Mouse (Mus musculus) embryonic facial prominence, embryonic 13.5 days (tissue): ENCODE results near the gene Cdc42bpa. TPM values are rescaled to one million over a fixed set of nuclear protein-coding genes. Genes with fewer than 3 reads are reported as not detected.

ENCODE experiments used
- ATAC-seq: fragments of 200-750 bp; cut with Nextera tagmentation; 2 replicates; pipeline ENCODE4 v1.8.0; 2017; ENCODE audit warnings: low read depth; ENCODE audit not compliant: insufficient number of reproducible peaks, insufficient read depth, low FRiP score, low TSS enrichment
- H3K27ac ChIP-seq: fragments of 300-500 bp; sonication (generic); 2 replicates; pipeline ENCODE4 v1.5.1; 2015; ENCODE audit warnings: moderate library complexity, mild to moderate bottlenecking, inconsistent platforms
- H3K27me3 ChIP-seq: fragments of 300-500 bp; sonication (generic); 2 replicates; pipeline ENCODE4 v1.6.1; 2015; ENCODE audit warnings: mild to moderate bottlenecking, inconsistent platforms
- H3K36me3 ChIP-seq: fragments of 300-500 bp; sonication (generic); 2 replicates; pipeline ENCODE4 v1.6.1; 2015; ENCODE audit warnings: mild to moderate bottlenecking, inconsistent platforms
- H3K4me1 ChIP-seq: fragments of 300-500 bp; sonication (generic); 2 replicates; pipeline ENCODE4 v1.6.1; 2015; ENCODE audit warnings: inconsistent platforms
- H3K4me2 ChIP-seq: fragments of 300-500 bp; sonication (generic); 2 replicates; pipeline ENCODE4 v1.6.1; 2015; ENCODE audit warnings: moderate library complexity, mild to moderate bottlenecking, inconsistent platforms
- H3K4me3 ChIP-seq: fragments of 300-500 bp; sonication (generic); 2 replicates; pipeline ENCODE4 v1.5.1; 2015; ENCODE audit warnings: mild to moderate bottlenecking, inconsistent platforms
- H3K9ac ChIP-seq: fragments of 300-500 bp; sonication (generic); 2 replicates; pipeline ENCODE4 v1.6.1; 2015; ENCODE audit warnings: mild to moderate bottlenecking, inconsistent platforms
- H3K9me3 ChIP-seq: fragments of 300-500 bp; sonication (generic); 2 replicates; pipeline ENCODE4 v1.6.1; 2016; ENCODE audit warnings: inconsistent platforms
- WGBS: fragments of 180-500 bp; shearing (Covaris S2); methylation state at CpG from one replicate; pipeline ENCODE4 v1.1.7; 2015; ENCODE audit warnings: mixed read lengths; 5-methylcytosine and 5-hydroxymethylcytosine counted together
- polyA plus RNA-seq: library from polyadenylated mRNA; unstranded; fragments of >200 nt; fragmentation: Nextera tagmentation; extraction: Ambion mirVana; gene quantifications from 2 replicates; pipeline ENCODE4 v1.2.1, GENCODE M21; 2015

Cdc42bpa gene
- polyA plus RNA-seq, 1 experiment from 2014 or later: 21.1 TPM

DNA sequence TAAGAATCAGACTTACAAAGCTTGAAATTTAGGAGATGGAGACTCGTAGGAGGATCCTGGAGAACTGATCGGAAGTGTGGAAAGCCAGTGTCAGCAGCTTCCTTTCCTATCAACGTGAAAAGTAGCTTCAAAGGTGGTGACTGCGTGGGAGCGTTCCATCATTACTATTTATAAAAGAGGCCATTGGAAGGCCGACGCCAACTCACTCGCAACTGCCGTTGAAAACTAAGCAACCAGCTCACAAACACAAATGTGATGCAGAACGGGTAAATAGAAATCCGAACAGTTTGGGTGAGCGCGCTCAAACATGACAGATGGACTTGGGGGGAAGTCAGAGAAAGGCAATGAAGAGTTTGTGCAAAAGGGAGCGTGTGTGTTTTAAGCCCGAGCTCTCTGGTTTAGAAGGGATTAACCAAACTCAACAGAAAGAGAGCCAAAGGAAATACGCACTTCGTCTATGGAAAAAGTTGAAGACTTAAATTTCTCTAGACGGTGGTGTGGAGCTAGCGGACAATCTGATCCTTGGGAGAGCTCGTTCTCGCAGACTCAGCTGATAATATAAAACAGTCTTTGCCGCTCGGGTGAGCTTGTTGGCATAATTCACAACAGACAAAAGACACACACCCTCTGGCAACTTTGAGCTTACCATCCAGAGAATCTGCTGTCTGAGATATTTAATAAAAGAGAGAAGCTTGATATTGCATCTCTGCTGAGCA lies 20.0 kb upstream of the Cdc42bpa start:
- H3K27me3 ChIP-seq: no peaks in the 10 kb centered on the region
- no peak overlapping the region for H3K4me3 ChIP-seq
- no peaks in the 10 kb centered on the region for H3K9me3 ChIP-seq
- H3K9ac ChIP-seq: no peak overlapping the region
- peak overlapping the region; percentile 71 for H3K27ac ChIP-seq
- WGBS: 53% methylated on average over 23 of the region's 23 CpGs
- ATAC-seq: no peak
- H3K4me2 ChIP-seq: peak overlapping the region; percentile 31
- peaks cover 11% of the 10 kb centered on the region for H3K4me1 ChIP-seq
- no peaks in the 10 kb centered on the region for H3K36me3 ChIP-seq

DNA sequence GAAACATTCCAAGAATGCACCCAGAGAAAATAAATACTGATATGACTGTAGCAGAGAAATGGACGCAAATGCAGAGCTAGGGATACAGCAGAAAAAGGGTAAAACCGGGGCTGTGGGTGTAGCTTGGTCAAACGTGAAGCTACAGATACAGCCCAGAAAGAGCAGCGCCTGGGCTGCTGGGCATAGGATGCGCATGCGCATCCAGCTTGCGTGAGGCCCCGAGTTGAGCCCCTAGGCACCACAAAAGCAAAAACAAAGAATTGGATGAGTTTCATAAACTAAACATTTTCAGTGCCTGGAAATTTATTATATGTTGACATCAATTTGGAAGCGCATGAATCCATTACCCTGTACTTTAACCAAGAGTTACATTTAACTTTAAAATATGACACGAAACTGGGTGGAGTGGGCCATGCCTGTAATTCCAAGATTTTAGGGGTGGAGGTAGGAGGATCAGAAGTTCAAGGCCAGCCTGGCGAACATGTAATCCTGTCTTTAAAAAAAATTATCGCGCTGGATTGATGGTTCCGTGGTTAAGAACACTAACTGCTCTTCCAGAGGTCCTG lies 19.4 kb upstream of the Cdc42bpa start:
- peak overlapping the region; percentile 31 for H3K4me2 ChIP-seq
- H3K9me3 ChIP-seq: no peaks in the 10 kb centered on the region
- H3K4me3 ChIP-seq: no peak overlapping the region
- peaks cover 11% of the 10 kb centered on the region for H3K4me1 ChIP-seq
- no peaks in the 10 kb centered on the region for H3K36me3 ChIP-seq
- H3K27me3 ChIP-seq: no peaks in the 10 kb centered on the region
- ATAC-seq: no peak
- 76% methylated on average over 14 of the region's 14 CpGs for WGBS
- peak overlapping the region; percentile 71 for H3K27ac ChIP-seq
- no peak overlapping the region for H3K9ac ChIP-seq

DNA sequence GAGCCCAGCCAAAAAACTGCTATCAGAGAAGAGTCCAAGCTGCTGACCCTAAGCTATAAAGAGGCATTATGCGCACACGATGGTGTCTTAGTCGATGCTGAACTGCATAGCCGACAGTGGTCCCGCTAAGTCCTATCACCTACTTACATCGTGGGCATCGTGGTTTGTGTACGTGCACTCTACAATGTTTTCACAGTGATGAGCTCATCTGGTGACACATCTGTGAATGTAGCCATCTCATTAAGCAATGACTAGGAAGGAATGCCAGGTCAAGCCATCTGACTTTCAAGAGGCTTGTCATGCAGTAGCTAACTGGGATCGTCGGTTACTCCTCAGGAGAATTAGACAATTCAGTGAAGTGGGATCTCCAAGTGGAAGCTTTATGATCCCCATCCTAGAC lies 15.3 kb upstream of the Cdc42bpa start:
- H3K4me2 ChIP-seq: no peak overlapping the region
- no peak overlapping the region for H3K27ac ChIP-seq
- no peaks in the 10 kb centered on the region for H3K36me3 ChIP-seq
- H3K9me3 ChIP-seq: no peaks in the 10 kb centered on the region
- H3K27me3 ChIP-seq: no peaks in the 10 kb centered on the region
- no peak overlapping the region for H3K9ac ChIP-seq
- no peak for ATAC-seq
- 90% methylated on average over 10 of the region's 10 CpGs for WGBS
- H3K4me1 ChIP-seq: peaks cover 11% of the 10 kb centered on the region
- H3K4me3 ChIP-seq: no peak overlapping the region

DNA sequence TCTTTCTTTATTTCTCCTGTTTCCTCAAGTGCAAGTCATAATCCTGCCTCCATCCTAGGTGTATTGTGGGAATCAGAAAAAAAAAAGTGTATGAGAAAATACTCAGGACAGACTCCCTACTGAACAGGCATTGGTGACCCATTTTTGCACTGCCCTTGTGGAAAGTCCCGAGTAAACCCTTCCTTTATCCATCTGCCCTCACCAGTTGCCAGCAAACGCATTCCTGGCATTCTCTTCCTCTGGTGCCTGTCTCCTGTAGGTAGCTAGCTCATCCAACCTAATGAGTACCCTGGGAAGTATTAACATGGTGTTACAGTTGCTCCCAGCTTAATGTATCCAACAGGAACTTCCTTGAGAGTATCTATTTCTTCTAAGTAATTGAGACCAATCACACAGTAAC lies 13.7 kb upstream of the Cdc42bpa start:
- ATAC-seq: no peak
- no peak overlapping the region for H3K9ac ChIP-seq
- no peak overlapping the region for H3K4me3 ChIP-seq
- peaks cover 6% of the 10 kb centered on the region; the same call in 1 of the 2 replicates for H3K4me1 ChIP-seq
- no peak overlapping the region for H3K4me2 ChIP-seq
- WGBS: 41% methylated on average over 2 of the region's 2 CpGs
- no peak overlapping the region for H3K27ac ChIP-seq
- no peaks in the 10 kb centered on the region for H3K36me3 ChIP-seq
- no peaks in the 10 kb centered on the region for H3K9me3 ChIP-seq
- H3K27me3 ChIP-seq: no peaks in the 10 kb centered on the region

DNA sequence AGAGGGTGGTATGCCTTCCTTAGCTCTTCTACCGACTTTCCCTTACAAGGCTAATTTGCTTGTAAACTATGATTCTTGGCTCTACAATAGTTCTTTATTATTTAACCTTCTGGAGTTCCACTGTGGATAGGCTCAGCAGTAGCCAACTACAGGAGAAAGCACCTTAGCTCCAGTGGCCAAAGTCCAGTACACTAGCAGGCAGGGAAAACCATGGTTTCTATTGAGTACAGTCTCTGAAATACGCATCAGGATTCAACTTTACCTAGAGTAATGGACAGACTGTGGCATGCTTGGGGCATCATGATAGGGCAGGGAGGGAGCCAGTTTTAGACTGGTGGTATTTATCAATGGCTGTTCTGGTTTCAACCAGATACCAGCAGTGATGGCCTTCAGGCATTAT lies 12.6 kb upstream of the Cdc42bpa start:
- Histone ChIP-seq H3K27me3 (no peaks in the 10 kb centered on the region), H3K9me3 (no peaks in the 10 kb centered on the region), H3K4me2 (no peak overlapping the region), H3K9ac (no peak overlapping the region), H3K4me1 (peaks cover 6% of the 10 kb centered on the region; the same call in 1 of the 2 replicates), H3K4me3 (no peak overlapping the region), H3K27ac (no peak overlapping the region), H3K36me3 (no peaks in the 10 kb centered on the region)
- 88% methylated on average over 2 of the region's 2 CpGs for WGBS
- no peak for ATAC-seq

DNA sequence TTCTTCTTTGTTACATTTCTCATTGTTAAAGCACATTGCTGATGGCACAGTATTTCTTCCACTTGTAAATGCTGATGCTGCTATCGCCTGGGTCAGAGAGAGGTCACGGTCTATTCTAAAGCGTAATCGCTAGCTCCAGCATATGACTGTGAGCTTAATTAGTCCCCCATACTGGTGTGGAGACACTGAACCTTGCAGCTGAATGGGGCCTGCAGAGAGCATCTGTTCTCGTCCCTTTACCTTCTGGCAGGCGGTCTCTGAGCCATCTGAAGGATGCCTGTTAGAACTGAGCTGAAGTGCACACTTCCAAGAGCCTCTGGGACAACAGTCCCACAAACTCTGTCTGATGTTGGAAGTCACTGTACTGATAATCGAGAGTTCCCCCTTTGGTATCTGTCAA lies 8.7 kb upstream of the Cdc42bpa start:
- no peaks in the 10 kb centered on the region; the same call in 1 of the 2 replicates for H3K27me3 ChIP-seq
- no peaks in the 10 kb centered on the region for H3K4me1 ChIP-seq
- WGBS: 68% methylated on average over 7 of the region's 7 CpGs
- no peaks in the 10 kb centered on the region for H3K9me3 ChIP-seq
- H3K4me3 ChIP-seq: no peak overlapping the region
- H3K9ac ChIP-seq: no peak overlapping the region
- no peak overlapping the region for H3K4me2 ChIP-seq
- no peak for ATAC-seq
- H3K36me3 ChIP-seq: no peaks in the 10 kb centered on the region
- no peak overlapping the region for H3K27ac ChIP-seq

DNA sequence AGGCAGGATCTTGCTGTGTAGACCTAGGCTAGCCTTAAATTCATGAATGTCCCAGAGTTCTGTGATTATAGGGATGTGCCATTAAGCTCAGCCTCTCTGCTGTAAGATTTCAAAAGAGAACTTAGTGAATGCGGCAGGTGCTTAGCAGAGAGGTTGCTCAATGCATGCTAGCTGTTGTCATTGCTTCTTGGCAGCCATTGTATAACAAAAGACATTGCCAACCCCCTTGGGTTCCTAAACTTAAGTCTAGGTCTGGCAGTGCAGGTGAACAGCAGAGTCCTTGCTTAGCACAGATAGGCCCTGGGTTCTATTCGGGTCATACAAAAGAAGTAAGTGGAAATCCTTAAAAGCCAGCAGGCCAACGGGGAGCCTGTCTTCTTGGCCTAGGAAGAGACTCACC lies 7.0 kb upstream of the Cdc42bpa start:
- Histone ChIP-seq H3K36me3 (no peaks in the 10 kb centered on the region), H3K9me3 (no peaks in the 10 kb centered on the region), H3K27me3 (no peaks in the 10 kb centered on the region; the same call in 1 of the 2 replicates), H3K27ac (no peak overlapping the region), H3K4me3 (no peak overlapping the region), H3K9ac (no peak overlapping the region), H3K4me2 (no peak overlapping the region), H3K4me1 (no peaks in the 10 kb centered on the region)
- WGBS: 74% methylated on average over 3 of the region's 3 CpGs
- no peak for ATAC-seq

DNA sequence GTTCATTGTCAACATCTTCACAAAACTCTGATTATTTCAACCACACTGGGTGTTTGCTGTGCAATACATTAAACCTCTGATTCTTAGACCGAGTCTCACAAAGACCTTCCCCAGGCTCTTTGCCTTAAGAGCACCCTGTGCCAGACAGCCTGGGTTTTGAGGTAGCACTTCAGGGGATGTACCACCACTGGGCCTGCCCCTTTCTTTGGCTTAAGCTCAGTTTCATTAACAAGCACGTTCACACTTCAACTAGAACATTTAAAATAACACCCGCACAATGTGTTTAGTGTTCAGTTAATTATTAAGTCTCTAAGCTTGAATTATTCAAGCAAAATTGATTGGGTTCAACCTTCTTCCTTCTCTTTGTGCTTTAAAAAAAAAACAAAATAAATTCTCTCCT lies 2.8 kb upstream of the Cdc42bpa start:
- peaks cover 15% of the 10 kb centered on the region for H3K4me1 ChIP-seq
- no peak for ATAC-seq
- WGBS: 70% methylated on average over 3 of the region's 3 CpGs
- H3K4me2 ChIP-seq: no peak overlapping the region
- no peak overlapping the region for H3K27ac ChIP-seq
- no peaks in the 10 kb centered on the region for H3K9me3 ChIP-seq
- H3K4me3 ChIP-seq: no peak overlapping the region
- H3K36me3 ChIP-seq: no peaks in the 10 kb centered on the region
- H3K9ac ChIP-seq: no peak overlapping the region
- H3K27me3 ChIP-seq: no peaks in the 10 kb centered on the region; the same call in 1 of the 2 replicates

DNA sequence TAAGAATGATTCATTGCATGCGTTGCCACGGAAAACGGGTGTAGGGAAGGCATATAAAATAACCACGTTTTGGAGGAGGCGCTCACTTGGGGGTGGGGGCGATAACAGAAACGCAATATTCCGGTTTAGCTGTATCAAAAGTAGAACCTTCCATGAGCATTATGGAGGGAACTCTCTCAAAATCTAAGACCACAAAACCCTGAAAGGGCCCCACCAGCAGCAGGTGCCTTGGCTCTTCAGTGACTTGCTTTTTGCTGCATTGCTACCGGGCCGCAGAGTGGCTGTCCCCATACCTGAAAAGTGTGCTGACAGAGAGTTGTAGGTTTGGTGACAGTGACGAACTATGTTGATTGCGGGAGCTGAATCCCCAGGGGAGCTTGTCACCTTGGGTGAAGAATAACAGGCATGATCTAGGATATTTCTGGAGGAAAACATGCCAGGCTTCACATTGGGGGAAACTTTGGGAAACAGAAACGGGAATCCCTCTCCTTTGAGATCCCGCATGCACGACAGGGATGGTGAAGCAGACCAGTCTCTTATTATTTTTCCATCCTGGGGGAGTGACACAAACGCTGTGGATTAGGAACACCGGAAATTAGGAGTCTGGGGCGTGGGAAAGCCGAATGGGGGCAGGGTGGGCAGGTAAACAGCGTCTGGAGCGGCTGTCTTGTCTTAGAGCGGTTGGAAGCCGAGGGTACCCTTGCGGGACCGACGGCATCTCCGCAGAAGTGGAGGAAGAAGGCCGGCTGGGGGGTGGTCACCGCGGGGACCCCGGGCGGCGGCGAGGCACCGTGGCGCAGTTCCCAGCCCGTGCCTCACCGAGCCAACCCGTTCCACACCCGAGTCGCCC lies 1.2 kb upstream of the Cdc42bpa start:
- no peaks in the 10 kb centered on the region for H3K9me3 ChIP-seq
- H3K4me3 ChIP-seq: peak overlapping the region; percentile 81
- peak; percentile 53; the same call in 1 of the 2 replicates for ATAC-seq
- peak overlapping the region; percentile 72 for H3K4me2 ChIP-seq
- H3K27me3 ChIP-seq: no peaks in the 10 kb centered on the region; the same call in 1 of the 2 replicates
- no peaks in the 10 kb centered on the region for H3K36me3 ChIP-seq
- peak overlapping the region; percentile 92 for H3K9ac ChIP-seq
- peak overlapping the region; percentile 91 for H3K27ac ChIP-seq
- WGBS: 2% methylated on average over 41 of the region's 41 CpGs
- peaks cover 21% of the 10 kb centered on the region for H3K4me1 ChIP-seq

DNA sequence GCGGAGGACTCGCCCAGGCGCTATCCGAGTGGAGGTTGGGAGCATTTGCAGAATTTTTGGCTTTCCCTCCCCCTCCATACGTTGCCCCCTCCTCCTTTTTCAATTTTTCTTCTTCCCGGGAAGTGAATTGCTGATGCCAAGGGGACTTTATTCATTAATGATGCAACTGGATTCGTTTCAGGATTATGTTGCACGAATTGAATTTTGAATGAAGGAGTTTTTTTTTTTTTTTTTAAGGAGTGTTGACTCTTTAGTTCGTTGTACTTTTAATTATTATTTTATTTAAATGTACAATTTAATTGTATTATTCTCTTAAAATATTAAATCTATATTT lies 238 bp downstream of the Cdc42bpa start:
- H3K4me1 ChIP-seq: peaks cover 21% of the 10 kb centered on the region
- peak overlapping the region; percentile 92 for H3K9ac ChIP-seq
- H3K36me3 ChIP-seq: no peaks in the 10 kb centered on the region
- under 1% methylated on average over 9 of the region's 9 CpGs for WGBS
- H3K27me3 ChIP-seq: no peaks in the 10 kb centered on the region; the same call in 1 of the 2 replicates
- H3K9me3 ChIP-seq: no peaks in the 10 kb centered on the region
- no peak for ATAC-seq
- H3K4me3 ChIP-seq: peak overlapping the region; percentile 81
- H3K4me2 ChIP-seq: peak overlapping the region; percentile 72
- H3K27ac ChIP-seq: peak overlapping the region; percentile 91

DNA sequence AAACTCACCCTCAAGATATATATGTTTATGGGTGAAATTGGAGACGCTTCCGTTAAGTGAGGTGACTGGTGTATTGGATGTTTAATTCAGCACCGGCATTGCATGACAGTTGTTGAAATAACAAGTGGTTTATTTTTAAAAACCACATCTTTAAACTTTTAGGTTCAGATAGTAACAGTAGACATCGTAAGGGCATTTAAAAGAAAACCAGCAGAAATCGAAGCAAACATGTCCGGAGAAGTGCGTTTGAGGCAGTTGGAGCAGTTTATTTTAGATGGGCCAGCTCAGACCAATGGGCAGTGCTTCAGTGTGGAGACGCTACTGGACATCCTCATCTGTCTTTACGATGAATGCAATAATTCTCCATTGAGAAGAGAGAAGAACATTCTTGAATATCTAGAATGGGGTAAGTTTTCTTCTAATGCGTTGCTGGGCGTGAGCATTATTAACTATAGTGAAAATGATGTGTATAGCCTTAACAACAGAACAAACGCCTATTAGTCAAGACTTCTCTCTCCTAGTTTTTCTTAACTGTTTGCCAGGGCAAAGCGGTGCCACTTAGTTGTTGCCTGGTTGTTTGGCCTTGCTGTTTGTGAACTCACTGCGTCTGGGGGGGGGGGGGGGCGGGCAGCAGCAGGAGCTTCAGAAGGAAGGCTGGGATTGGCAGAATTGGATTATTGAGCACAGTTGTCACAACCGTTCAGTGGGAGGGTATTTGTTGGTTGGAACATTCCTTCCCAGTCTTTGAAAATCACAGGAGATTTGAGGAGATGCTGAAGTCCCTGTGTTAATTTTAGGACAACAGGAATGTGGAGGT lies 818 bp downstream of the Cdc42bpa start:
- ATAC-seq: no peak
- WGBS: 2% methylated on average over 16 of the region's 16 CpGs
- Histone ChIP-seq H3K27me3 (no peaks in the 10 kb centered on the region; the same call in 1 of the 2 replicates), H3K9me3 (no peaks in the 10 kb centered on the region), H3K9ac (peak overlapping the region; percentile 65), H3K4me2 (peak overlapping the region; percentile 72), H3K36me3 (no peaks in the 10 kb centered on the region), H3K4me3 (peak overlapping the region; percentile 81), H3K27ac (no peak overlapping the region), H3K4me1 (peaks cover 21% of the 10 kb centered on the region)
